Mouse (Mus musculus) right cerebral cortex, postnatal 36 days (tissue): Measurements from ENCODE around the gene Styxl1.

ENCODE experiments used
- DNase-seq, 2 experiments: peaks; one replicate each; pipeline ENCODE4 v3.0.0; 2022; ENCODE audit warnings: low spot score in 2 of 2, mixed read lengths in 1 of 2

Styxl1 gene

GRCm38 (mm10) chr5:135764971-135765370 is 13.2 kb downstream of the Styxl1 start:
- no peak for DNase-seq

- DNase-seq = peak in 1 of 2 experiments; percentile 48
These were observed 14.7 kb downstream of the Styxl1 start for GRCm38 (mm10) chr5:135763526-135763925.

- DNase-seq = no peak
These were observed 16.3 kb downstream of the Styxl1 start for GRCm38 (mm10) chr5:135761881-135762280.

- DNase-seq = no peak
These were observed 26.6 kb downstream of the Styxl1 start for GRCm38 (mm10) chr5:135751595-135751994.

GRCm38 (mm10) chr5:135751041-135751440 is 27.1 kb downstream of the Styxl1 start:
- DNase-seq = no peak

GRCm38 (mm10) chr5:135744742-135745141 is 33.4 kb downstream of the Styxl1 start:
- no peak for DNase-seq

GRCm38 (mm10) chr5:135743741-135744609 is 34.2 kb downstream of the Styxl1 start, which contains the start of gene Tmem120a:
Tmem120a (minus strand) TSS chr5:135744448.
- DNase-seq = peak; percentile 90 to 92

- DNase-seq = no peak
These were observed 35.0 kb downstream of the Styxl1 start for GRCm38 (mm10) chr5:135742941-135743740.

- DNase-seq = no peak
These were observed 36.0 kb downstream of the Styxl1 start for GRCm38 (mm10) chr5:135742156-135742555.

- DNase-seq = no peak
These were observed 39.9 kb downstream of the Styxl1 start for GRCm38 (mm10) chr5:135738266-135738665.

- no peak for DNase-seq
These were observed 41.0 kb downstream of the Styxl1 start for GRCm38 (mm10) chr5:135737154-135737553.

- no peak for DNase-seq
These were observed 41.6 kb downstream of the Styxl1 start for GRCm38 (mm10) chr5:135736544-135736943.

GRCm38 (mm10) chr5:135735741-135736140 is 42.4 kb downstream of the Styxl1 start:
- no peak for DNase-seq

- no peak for DNase-seq
These were observed 44.0 kb downstream of the Styxl1 start for GRCm38 (mm10) chr5:135734057-135734680.

GRCm38 (mm10) chr5:135733071-135733470 is 45.1 kb downstream of the Styxl1 start:
- DNase-seq = no peak

- no peak for DNase-seq
These were observed 46.9 kb downstream of the Styxl1 start for GRCm38 (mm10) chr5:135731322-135731721.

- no peak for DNase-seq
These were observed 47.3 kb downstream of the Styxl1 start for GRCm38 (mm10) chr5:135730916-135731315.

- no peak for DNase-seq
These were observed 47.9 kb downstream of the Styxl1 start for GRCm38 (mm10) chr5:135730278-135730677.

GRCm38 (mm10) chr5:135729351-135729750 is 48.8 kb downstream of the Styxl1 start:
- DNase-seq = no peak

- no peak for DNase-seq
These were observed 49.8 kb downstream of the Styxl1 start for GRCm38 (mm10) chr5:135728361-135728760.

GRCm38 (mm10) chr5:135727871-135728270 is 50.3 kb downstream of the Styxl1 start:
- no peak for DNase-seq
